Mouse (Mus musculus) large intestine, adult 2 months (tissue): ENCODE data around the gene Bend7. TPM values are rescaled to one million over a fixed set of nuclear protein-coding genes. Genes with fewer than 3 reads are reported as not detected.

Experiments used
- DNase-seq: peaks from one replicate; pipeline ENCODE4 v3.0.0-alpha.2; 2012; ENCODE audit warnings: low read depth, low spot score
- WGBS: fragments of 180-500 bp; shearing (Covaris S2); methylation state at CpG from one replicate; pipeline ENCODE4 v1.1.7; 2018; 5-methylcytosine and 5-hydroxymethylcytosine counted together
- polyA plus RNA-seq: library from polyadenylated mRNA; depleted of rRNA; stranded (reverse); fragments of >200 nt; gene quantifications from 2 replicates; pipeline ENCODE4 v1.2.3, GENCODE M21; 2012; rRNA removed

The Bend7 gene
- 18.6 and 27.6 TPM in 2 replicates for polyA plus RNA-seq

DNA sequence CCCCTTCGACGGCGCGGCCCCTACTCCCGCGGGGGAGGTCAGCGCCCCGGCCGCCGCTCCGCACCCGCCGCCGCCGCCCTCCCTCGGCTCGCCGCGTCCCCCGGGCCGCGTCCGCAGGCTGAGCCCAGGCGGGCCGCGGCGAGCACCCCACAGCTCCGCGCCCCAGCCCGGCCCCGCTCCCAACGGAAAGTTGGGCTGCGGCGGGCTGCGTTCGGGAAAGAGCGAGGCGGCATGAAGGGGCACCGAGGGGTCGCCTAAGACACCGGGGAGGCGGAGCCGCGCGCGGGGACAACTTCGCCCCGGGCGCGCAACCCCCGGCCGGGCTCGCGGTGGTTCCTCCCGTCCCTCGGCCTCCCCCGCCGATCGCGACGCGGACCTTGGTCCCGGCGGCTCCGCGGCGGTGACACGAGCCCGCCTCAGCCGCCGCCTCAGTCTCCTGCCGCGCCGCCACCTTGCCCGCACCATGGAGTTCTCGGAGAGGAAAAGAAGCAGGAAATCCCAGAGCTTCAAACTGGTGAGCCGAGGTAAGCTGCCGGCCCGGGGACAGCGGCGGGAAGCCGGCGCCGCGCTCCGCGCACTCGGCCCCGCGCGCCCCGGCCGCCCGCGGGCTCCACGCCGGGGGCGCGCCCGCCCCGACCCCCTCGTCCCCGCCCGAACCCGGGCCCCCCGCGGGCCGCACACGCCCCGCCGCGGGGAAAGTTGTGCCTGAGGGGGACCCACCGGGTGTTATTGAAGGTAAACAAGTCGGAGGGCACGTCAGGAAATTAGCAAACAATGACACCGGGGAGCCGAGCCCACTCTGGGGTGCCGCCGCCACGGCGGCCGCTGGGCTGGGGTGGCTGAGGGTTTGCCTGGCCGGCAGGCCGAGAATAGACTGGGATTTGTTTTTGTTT, at the start of gene Bend7:
TSS of gene Bend7 (plus strand) at position 63 of the 893 bp plus-strand sequence.
- no peak for DNase-seq
- WGBS = 1% methylated on average over 113 of the region's 124 CpGs

DNA sequence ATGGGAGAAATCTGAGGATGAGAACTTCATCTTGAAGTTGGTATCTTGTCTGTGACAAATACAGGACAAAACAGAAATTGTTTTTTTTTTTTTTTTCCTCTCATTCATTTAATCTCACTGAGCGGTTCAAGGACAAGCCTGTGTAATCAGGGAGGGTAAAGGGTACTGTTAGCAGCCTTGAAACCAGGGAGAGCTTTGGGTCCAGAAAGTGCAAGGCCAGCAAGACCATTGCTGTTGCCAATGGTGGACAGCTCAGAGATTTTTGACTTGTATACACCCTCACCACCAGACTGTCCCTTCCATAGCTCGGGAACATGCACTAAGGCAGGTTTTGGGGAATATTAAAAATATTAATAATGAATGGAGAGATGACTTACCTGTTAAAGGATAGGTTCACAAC, 49.0 kb upstream of the Bend7 start:
- no peak for DNase-seq
- 75% methylated on average over 2 of the region's 2 CpGs for WGBS

DNA sequence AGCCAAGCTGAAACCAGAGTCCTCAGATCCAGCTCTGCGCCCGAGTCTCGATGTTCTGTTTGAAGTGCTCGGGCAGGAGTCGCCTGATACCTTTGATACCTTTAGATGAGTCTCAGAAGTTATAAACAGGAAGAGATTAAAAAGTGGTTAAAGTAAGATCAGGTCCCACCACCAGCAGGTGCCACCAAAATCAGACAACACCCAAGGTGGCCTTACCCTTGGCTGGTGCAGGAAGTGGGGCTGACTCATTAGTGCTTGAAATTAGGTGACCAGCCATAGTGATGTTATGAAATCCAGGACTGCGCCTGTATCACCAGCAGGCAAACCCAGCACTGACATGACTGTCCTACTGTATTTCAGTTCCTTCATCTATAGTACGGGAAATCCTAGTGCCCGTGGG, 47.9 kb upstream of the Bend7 start:
- DNase-seq = no peak

DNA sequence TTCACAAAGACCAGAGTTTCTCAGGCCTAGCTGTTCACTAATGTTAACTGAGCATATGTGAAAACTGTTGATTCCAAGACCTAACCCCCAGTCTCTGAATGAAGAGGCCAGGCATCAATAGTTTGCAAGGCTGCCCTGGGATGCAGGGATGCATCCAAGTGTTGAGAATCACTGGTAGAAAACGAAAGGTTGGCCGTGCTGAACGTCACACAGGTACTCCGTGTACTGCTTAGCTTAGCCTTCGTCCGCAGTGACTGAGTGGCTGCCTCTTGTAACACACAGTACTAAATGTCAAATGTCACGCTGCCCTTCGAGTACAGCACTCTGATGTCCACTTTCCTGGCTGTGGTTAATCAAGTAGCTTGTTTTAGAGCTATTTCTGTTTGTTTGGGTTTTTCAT, 46.0 kb upstream of the Bend7 start:
- 80% methylated on average over 8 of the region's 8 CpGs for WGBS
- DNase-seq = no peak

More for the DNA sequence above, 47.9 kb upstream of the Bend7 start:
- WGBS = 83% methylated on average over 8 of the region's 8 CpGs

DNA sequence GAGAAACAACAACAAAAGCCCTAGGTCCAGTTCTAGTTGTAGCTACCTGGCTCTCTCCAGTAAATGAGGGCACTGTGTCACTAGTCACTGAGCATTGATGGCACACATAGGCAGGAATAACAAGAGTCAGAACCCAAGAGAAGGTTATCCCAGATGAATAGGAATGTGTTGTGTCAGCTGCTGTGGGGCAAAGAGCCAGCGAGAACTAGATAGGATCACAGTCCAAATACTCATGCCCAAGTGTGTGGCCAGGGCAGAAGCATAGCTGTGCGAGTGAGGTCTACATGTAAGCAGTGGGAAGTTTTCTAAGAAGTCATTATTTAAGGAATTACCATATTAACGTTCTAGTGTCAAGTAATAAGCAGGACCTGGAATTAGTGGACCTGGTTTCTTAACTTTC, 37.7 kb upstream of the Bend7 start:
- no peak for DNase-seq
- 81% methylated on average over 3 of the region's 3 CpGs for WGBS

DNA sequence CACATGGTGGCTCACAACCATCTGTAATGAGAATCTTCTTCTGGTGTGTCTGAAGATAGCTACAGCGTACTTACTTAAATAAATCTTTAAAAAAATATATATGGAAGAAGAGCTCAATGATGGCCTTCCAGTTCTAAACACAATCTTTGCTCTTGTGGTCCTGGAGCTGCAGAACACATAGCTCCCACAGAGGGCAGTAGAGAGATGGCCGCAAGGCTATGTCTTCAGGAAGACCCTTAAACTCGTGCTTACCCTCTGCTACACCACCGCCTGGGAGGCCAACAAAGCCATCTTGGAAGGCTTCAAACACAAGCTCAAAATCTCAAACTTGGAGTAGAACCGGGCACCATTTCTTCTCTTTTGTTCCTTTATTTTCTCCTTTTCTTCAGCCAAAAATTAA, 6.4 kb upstream of the Bend7 start:
- WGBS = 51% methylated on average over 5 of the region's 5 CpGs
- DNase-seq = no peak

DNA sequence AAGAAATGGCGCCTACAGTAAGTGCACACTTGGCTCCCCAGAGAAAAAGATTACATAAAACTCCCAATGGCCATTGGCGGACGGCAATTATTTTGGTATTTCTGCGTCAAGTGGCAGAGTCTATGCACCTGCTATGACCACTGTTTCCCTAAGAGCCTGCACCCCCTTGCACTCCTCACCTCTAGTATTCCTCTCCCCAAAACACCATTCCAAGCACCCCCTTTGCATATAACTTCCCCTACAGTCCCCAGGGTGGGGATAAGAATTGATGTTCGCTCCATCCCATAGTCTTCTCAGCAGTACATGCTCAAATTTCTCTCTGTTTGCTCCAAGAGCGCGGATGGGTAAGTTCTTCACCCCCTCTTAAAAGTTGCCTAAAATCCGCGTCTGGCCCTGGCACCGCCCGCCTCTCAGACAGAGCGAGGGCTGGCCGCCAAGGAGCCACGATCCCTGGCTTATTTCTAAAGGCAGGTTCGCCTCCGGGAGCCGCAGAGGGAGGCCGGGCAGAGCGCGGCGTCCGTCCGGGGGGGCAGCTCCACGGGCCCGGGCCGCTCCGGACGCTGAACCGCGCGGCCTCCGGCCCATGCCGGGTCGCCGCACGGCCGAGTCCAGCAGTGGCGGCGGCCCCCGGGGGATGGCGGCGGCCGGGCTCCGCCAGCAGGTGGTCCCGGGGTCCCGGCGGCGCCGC, 406 bp upstream of the Bend7 start:
- 4% methylated on average over 49 of the region's 49 CpGs for WGBS
- no peak for DNase-seq

DNA sequence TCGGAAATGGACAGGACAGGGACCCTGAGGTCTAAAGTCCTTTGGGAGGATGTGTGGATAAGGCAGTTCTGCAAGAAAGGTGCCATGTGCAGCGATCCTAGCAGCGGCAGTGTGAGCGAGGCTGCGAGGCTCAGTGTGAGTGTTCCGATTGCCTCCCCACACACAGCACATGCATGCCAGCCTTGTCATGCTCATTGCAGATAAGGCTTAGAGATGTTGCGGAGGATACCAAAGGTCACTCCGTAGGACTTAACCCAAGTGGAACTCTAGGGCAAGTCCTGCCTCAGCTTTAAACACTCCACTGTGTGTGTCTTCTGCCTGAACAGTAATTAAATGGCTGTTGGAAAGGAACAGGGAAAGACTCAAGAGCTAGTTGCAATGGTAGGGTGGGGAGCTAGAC, 5.5 kb downstream of the Bend7 start:
- WGBS = 57% methylated on average over 8 of the region's 8 CpGs
- DNase-seq = no peak

DNA sequence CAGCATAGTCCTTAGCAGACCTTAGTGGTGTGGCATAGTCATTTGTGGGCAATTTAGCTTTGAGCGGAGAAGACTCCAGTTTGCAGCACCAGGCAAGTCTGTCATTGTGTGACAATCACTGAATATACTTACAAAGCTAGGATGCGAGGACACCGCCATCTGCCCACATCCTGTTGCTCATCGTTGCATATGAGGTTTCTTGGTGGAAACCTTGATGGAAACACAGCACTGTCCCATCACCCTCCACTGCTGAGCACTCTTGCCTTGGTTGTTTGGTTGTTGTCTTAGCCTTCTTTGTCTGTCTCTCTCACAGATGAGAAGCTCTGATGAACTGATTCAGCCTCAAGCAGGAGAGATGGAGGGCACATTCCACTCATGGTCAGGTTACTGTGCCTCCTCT, 12.5 kb downstream of the Bend7 start:
- WGBS = 85% methylated on average over 4 of the region's 4 CpGs
- DNase-seq = no peak

DNA sequence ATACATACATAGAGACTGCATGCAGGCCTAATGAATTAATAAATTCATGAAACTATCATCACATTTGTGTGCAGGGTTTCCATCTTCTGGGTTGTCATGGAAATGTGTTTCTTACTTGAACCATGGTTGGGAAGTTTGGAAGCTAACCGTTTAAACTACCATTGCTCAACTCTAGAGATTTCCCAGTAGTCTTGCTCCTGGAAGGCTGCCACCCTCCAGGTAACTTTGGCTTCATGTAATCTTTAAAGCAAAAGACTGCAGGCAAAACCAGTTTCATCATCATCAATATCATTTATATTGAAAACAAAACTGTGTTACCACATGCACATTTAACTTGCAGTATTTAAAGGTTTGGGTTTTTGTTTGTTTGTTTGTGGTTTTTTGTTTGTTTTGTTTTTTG, 16.3 kb downstream of the Bend7 start:
- 56% methylated on average over 1 of the region's 1 CpGs for WGBS
- no peak for DNase-seq

DNA sequence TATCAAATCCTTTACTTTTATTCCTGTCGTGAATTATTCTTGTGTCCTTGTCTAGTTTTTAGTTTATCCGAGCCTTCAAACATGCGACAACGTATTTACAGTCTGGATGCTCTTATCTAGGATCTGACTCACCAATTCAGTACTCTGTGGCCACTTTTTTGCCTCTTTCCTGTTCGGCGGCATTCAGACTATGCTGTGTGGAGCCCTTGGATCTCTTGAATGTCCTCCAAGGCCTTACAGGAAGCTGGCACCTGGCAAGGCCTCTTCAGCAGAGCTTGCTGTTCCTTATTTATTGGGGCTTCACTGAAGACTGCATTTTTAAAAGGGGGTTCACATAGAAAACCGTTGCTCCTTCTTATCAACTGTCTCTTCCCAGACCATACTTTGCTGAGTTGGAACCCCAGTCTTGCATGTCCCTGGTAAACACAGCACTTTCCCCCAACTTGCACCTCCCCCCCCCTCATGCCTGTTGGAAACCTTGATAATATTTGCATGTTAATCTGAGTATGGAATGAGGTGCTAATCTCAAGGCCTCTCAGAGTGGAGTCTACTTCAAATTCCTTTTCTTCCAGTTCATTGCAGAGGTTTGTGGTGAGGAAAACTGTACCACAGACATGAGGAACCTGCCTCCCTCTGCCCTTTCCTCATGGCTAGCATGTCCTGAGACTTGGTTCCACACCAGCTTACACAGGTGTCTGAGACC, 18.6 kb downstream of the Bend7 start:
- WGBS = 73% methylated on average over 7 of the region's 7 CpGs

DNA sequence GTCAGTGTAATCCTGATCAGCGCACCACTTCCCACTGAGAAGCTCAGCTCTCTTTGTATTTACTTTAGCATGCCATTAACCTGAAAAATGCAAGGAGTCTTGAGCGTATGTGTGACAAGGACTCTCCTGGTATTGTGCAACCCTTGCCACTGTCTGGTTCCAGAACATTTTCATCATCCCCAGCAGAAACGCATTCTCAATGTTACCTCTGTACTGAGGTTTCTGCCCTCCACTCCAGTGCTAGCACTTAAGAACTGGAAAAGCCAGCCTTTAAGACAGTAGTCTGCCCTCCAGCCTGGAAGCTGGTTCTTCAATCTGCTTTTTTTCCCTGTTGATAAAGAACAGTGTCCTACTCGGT, 19.1 kb downstream of the Bend7 start:
- DNase-seq = no peak
- WGBS = 77% methylated on average over 4 of the region's 4 CpGs

More for the DNA sequence above, 18.6 kb downstream of the Bend7 start:
- DNase-seq = no peak

DNA sequence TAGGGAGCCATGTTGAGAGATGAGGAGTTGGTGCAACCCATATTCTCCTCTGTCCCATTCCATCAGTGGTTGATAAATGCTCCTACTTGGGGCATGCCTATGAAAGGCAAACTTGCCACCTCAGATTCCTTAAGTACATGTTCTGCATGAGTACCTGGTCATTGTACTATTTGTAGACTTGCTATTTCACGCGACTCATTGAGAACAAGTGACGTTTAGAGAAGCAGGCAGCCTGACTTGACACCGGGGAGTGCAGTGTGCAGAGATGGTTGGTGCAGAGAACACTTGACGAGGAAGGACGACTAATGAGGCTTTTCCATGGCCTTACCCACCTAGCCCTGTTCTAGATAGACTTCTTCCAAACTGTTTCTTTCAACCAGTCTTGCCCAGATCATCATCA, 34.3 kb downstream of the Bend7 start:
- WGBS = 91% methylated on average over 6 of the region's 6 CpGs
- DNase-seq = no peak

DNA sequence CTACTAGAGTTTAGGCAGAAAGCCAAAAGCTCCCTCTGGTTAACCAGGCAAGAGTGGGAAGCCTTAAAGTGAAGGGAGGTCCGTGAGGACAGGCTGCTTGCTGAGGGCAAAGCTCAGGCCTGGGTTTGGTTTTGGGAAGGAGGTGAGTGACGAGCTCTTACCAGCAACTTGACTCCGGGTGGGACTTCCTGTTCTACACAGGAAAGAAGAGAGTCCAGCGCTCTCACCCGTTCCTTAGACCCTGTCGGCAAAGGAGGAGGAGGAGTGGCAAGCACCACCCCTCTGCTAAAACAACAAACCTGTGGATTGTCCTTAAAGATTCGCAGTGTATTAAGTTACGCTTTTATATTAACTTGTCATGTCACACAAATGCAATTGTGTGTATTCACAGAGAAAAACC, 38.1 kb downstream of the Bend7 start:
- 77% methylated on average over 8 of the region's 8 CpGs for WGBS
- DNase-seq = no peak

DNA sequence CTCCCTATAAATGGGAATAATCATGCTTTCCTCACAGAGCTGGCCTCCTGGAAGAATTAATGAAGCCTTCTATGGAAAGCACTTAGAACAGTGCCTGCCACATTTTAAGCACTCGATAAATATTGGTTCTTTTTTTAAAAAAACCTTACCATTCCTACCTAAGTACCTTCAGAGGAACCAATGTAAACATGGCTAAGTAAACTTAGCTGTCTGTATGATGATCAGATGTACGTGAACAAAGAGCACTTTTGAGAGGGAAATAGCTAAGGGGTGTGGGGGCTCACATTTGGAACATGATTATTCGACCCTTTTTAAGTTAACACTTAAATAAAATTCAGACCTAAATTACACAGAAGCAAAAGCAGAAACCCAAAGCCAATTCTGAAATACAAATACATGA, 39.6 kb downstream of the Bend7 start:
- 31% methylated on average over 3 of the region's 3 CpGs for WGBS
- no peak for DNase-seq

DNA sequence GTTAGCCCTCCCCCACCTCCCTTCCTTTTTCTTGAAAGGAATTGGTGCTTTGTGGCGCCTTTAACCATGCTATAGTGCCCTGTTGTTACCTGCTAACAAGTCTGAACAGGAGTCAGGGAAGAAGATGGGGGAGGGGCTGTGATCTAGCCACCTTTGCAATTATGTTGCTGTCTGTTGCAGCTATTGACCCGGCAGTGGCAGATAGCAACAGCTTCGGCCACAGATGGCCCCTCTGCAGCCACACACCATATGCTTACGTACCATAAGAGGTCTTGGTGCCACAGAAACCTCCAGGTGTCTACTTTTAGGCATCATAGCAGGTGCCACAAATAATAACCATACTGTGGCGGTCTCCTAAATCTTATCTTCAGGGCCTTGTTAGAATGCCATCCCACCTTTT, 43.1 kb downstream of the Bend7 start:
- WGBS = 76% methylated on average over 5 of the region's 5 CpGs
- DNase-seq = no peak

DNA sequence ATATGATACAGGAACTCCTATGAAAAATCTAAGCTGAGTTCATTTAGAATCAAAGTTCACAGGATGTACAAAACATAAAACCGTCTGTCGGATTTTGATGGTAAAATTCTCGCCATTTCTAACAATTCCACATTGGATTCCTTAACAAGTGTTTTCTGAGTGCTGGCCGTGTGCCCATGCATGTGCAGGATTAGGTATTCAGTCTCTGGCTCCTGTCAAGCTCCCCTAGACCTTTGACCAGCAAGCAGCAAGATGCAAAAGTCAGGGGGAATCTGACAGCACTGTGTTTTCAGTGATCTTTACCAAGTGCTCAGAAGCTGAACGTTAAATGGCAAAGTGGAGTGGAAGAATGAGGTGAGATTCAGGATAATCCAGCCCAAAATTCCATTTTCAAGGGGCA, 44.3 kb downstream of the Bend7 start:
- WGBS = 75% methylated on average over 5 of the region's 5 CpGs
- DNase-seq = no peak

DNA sequence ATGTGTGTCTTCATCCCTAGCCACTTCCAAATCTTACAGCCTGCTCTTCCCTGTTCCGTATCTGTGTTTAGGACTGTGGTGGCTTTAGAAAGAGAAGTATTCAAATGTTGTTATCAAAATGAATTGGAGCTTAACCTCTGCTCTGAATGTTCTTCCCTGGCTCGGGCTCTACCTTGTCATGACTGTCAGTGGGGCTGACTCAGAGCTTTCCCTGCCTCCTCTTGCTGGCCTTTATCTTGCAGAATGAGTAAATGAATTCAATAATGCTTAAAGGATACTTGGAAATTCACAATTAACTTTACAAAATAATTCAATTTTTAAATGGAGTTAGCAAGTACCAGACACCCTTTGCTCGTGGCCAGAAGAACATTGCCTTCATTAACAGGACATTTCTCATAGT, 46.4 kb downstream of the Bend7 start:
- no peak for DNase-seq
- WGBS = 90% methylated on average over 3 of the region's 3 CpGs

DNA sequence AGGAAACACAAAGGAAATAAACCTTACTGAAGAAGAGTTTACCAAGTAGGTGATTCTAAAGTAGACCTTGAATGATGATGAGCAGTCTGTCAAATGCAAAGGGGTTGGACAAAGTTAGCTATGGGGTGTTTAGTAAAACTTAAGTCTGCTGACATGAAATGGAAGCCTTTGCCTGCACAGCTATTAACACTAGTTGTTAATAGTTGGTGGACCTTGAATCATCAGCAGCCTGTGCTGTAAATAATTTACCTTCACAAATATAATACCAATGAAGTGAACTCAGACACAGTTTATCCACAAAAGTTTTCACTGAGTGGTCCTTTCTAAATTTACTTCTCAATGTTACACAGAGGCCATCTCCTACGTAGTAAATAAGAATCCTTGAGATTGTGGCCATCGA, 52.7 kb downstream of the Bend7 start:
- no peak for DNase-seq
- 96% methylated on average over 2 of the region's 2 CpGs for WGBS

DNA sequence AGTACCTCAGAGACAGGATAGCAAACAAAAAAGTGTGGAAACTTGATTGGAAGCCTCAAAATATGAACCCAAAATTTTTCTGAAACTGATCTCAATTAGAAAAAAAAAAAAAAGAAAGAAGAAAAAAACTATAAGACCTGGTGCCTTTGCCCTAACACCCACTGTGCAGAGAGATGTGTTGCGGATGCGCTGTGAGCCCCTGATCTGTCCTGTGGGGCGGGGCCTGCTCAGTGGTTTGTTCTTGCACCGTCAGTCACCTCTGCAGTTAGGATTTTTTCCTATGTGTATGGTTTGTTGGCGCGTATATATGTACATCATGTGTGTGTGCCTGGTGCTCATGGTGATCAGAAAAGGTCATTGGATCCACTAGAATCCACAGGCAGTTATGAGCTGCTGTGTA, 56.3 kb downstream of the Bend7 start:
- 97% methylated on average over 6 of the region's 6 CpGs for WGBS

DNA sequence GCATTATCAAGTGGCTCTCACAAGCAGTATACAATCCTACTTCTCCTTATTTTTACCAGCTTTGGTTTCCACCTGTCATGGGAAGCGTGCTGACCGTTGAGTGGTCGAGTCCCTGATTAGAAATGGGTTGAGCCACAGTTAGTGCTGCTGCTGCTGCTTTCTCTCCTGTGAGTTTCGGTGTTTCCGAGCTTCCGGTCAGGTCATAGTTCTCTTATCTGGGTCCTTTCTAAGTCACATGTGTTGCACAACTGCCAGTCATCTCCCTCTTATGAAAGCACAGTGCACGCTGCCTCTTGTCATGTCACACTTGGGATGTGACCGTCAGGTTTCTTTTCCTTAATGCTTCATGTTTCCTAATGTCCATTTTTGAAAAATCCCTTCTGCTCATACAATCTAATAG, 59.7 kb downstream of the Bend7 start:
- DNase-seq = no peak
- WGBS = 89% methylated on average over 8 of the region's 8 CpGs

More for the DNA sequence above, 56.3 kb downstream of the Bend7 start:
- no peak for DNase-seq
